Mouse (Mus musculus): Measurements from ENCODE around the gene Tmem184b. TPM values are rescaled to one million over a fixed set of nuclear protein-coding genes. Genes with fewer than 3 reads are reported as not detected.

Gene Tmem184b
- total and polyA plus RNA-seq, 2 experiments from 2014 or later = 30.3 to 41.9 TPM

DNA sequence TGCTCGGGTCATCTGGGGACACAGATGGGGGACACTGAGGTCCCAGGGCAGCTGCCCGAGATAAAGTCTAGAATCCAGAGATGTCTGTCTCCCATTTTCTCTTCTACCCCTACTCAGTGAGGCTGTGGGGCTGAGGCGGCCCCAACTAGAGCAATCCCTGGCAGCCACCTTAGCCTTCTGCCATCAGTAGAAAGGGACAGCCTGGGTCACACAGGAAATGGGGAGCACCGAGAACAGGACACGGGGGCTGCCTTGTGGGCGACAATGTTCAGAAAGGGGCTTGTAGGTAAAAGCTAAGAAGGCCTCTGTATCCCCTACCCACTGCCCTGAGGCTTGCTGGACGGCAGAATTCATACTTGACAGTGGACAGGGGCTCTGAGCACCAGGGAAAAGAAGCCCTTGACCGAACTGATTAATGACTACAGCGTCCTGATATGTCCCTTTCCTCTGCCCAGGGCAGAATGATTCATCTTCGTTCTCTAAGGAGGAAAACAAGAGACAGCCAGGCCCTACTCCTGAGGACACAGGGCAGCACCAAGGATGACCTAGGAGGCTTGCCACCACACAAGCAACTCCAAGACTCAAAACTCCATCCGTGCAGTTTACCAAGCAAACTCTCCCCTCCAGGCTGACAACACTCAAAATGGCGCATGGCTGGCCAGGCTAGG is 34.3 kb upstream of the Tmem184b start:
- no peak for TF ChIP-seq CTCF (IDR thresholded peaks at IDR 0.05; ENCODE audit: low read depth)
- Histone ChIP-seq H3K9me3 (ENCODE audit: low read length) (no peaks in the 10 kb centered on the region), H3K4me3 (ENCODE audit: low read depth, low read length) (no peak overlapping the region), H3K4me2 (ENCODE audit: low read depth) (no peak overlapping the region), H3K36me3 (ENCODE audit: insufficient read depth) (peaks cover 47% of the 10 kb centered on the region), H3K9ac (no peak overlapping the region), H3K4me1 (ENCODE audit: insufficient read depth) (peaks cover 30% of the 10 kb centered on the region), H3K27ac (ENCODE audit: low read depth, low read length) (no peak overlapping the region), H3K27me3 (ENCODE audit: insufficient read depth, low read length) (no peaks in the 10 kb centered on the region)
- WGBS = 95% methylated on average over 12 of the region's 12 CpGs
- DNase-seq (no peak), ATAC-seq (no peak)

DNA sequence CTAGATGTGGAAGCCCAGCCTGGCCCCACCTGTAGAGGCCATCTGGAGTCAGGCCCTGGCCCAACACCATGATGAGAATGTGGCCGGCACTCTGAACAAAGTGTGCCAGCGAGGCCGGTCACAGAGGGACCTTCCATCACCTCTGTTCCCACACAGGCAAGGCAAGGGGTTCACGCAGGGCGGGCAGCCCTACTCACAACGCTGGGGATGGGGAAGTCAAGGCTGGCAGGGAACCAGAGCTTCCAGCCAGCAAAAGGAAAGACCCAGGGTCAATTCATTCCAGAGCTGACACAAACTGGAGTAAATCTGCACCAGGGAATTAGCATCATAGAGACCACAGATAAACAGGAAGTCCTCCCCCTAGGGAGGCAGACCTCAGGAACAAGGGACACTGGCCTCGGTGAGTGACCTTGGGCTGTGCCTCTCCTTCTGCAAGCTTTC is 33.1 kb upstream of the Tmem184b start:
- Histone ChIP-seq H3K9me3 (ENCODE audit: low read length) (no peaks in the 10 kb centered on the region), H3K27me3 (ENCODE audit: insufficient read depth, low read length) (no peaks in the 10 kb centered on the region), H3K4me1 (ENCODE audit: insufficient read depth) (peaks cover 24% of the 10 kb centered on the region), H3K27ac (ENCODE audit: low read depth, low read length) (no peak overlapping the region), H3K4me2 (ENCODE audit: low read depth) (no peak overlapping the region), H3K36me3 (ENCODE audit: insufficient read depth) (peaks cover 58% of the 10 kb centered on the region), H3K4me3 (ENCODE audit: low read depth, low read length) (no peak overlapping the region), H3K9ac (no peak overlapping the region; the same call in 1 of the 2 replicates)
- DNase-seq (no peak), ATAC-seq (no peak)
- no peak for TF ChIP-seq CTCF (IDR thresholded peaks at IDR 0.05; ENCODE audit: low read depth)
- WGBS = 66% methylated on average over 7 of the region's 7 CpGs

- TF ChIP-seq CTCF (IDR thresholded peaks at IDR 0.05; ENCODE audit: low read depth) = no peak
- ATAC-seq (no peak), DNase-seq (no peak)
- H3K27me3 ChIP-seq (ENCODE audit: insufficient read depth, low read length) = no peaks in the 10 kb centered on the region
- H3K36me3 ChIP-seq (ENCODE audit: insufficient read depth) = peaks cover 70% of the 10 kb centered on the region
- H3K4me3 ChIP-seq (ENCODE audit: low read depth, low read length) = no peak overlapping the region
- 39% methylated on average over 7 of the region's 7 CpGs for WGBS
- peaks cover 22% of the 10 kb centered on the region for H3K4me1 ChIP-seq (ENCODE audit: insufficient read depth)
- H3K27ac ChIP-seq (ENCODE audit: low read depth, low read length) = no peak overlapping the region
- H3K9me3 ChIP-seq (ENCODE audit: low read length) = no peaks in the 10 kb centered on the region
- H3K4me2 ChIP-seq (ENCODE audit: low read depth) = no peak overlapping the region
- no peak overlapping the region for H3K9ac ChIP-seq
These were observed 31.9 kb upstream of the Tmem184b start for GRCm38 (mm10) chr15:79435191-79435671.

GRCm38 (mm10) chr15:79432892-79433291 is 29.5 kb upstream of the Tmem184b start:
- ATAC-seq (peak; percentile 51), DNase-seq (no peak)
- Histone ChIP-seq H3K4me2 (ENCODE audit: low read depth) (no peak overlapping the region), H3K9ac (no peak overlapping the region), H3K4me3 (ENCODE audit: low read depth, low read length) (no peak overlapping the region), H3K27ac (ENCODE audit: low read depth, low read length) (no peak overlapping the region), H3K9me3 (ENCODE audit: low read length) (no peaks in the 10 kb centered on the region), H3K27me3 (ENCODE audit: insufficient read depth, low read length) (no peaks in the 10 kb centered on the region), H3K36me3 (ENCODE audit: insufficient read depth) (peaks cover 83% of the 10 kb centered on the region), H3K4me1 (ENCODE audit: insufficient read depth) (peaks cover 6% of the 10 kb centered on the region; the same call in 1 of the 2 replicates)
- no peak for TF ChIP-seq CTCF (IDR thresholded peaks at IDR 0.05; ENCODE audit: low read depth)
- 51% methylated on average over 21 of the region's 21 CpGs for WGBS

GRCm38 (mm10) chr15:79432328-79432727 is 29.0 kb upstream of the Tmem184b start:
- no peak for TF ChIP-seq CTCF (IDR thresholded peaks at IDR 0.05; ENCODE audit: low read depth)
- Histone ChIP-seq H3K9me3 (ENCODE audit: low read length) (no peaks in the 10 kb centered on the region), H3K4me1 (ENCODE audit: insufficient read depth) (peaks cover 6% of the 10 kb centered on the region; the same call in 1 of the 2 replicates), H3K4me2 (ENCODE audit: low read depth) (no peak overlapping the region), H3K4me3 (ENCODE audit: low read depth, low read length) (no peak overlapping the region), H3K9ac (no peak overlapping the region), H3K36me3 (ENCODE audit: insufficient read depth) (peaks cover 83% of the 10 kb centered on the region), H3K27ac (ENCODE audit: low read depth, low read length) (no peak overlapping the region), H3K27me3 (ENCODE audit: insufficient read depth, low read length) (no peaks in the 10 kb centered on the region)
- WGBS = 93% methylated on average over 11 of the region's 11 CpGs
- ATAC-seq (no peak), DNase-seq (no peak)

GRCm38 (mm10) chr15:79431925-79432324 is 28.6 kb upstream of the Tmem184b start:
- DNase-seq = no peak
- peaks cover 81% of the 10 kb centered on the region for H3K36me3 ChIP-seq (ENCODE audit: insufficient read depth)
- ATAC-seq = no peak
- no peak overlapping the region for H3K4me3 ChIP-seq (ENCODE audit: low read depth, low read length)
- no peak for TF ChIP-seq CTCF (IDR thresholded peaks at IDR 0.05; ENCODE audit: low read depth)
- H3K27me3 ChIP-seq (ENCODE audit: insufficient read depth, low read length) = no peaks in the 10 kb centered on the region
- H3K27ac ChIP-seq (ENCODE audit: low read depth, low read length) = no peak overlapping the region
- H3K4me2 ChIP-seq (ENCODE audit: low read depth) = no peak overlapping the region
- no peak overlapping the region for H3K9ac ChIP-seq
- peaks cover 6% of the 10 kb centered on the region; the same call in 1 of the 2 replicates for H3K4me1 ChIP-seq (ENCODE audit: insufficient read depth)
- no peaks in the 10 kb centered on the region for H3K9me3 ChIP-seq (ENCODE audit: low read length)
- WGBS = 89% methylated on average over 7 of the region's 7 CpGs

GRCm38 (mm10) chr15:79430461-79431000 is 27.2 kb upstream of the Tmem184b start:
- no peak for DNase-seq
- Histone ChIP-seq H3K4me1 (ENCODE audit: insufficient read depth) (no peaks in the 10 kb centered on the region), H3K27me3 (ENCODE audit: insufficient read depth, low read length) (no peaks in the 10 kb centered on the region), H3K4me2 (ENCODE audit: low read depth) (no peak overlapping the region), H3K27ac (ENCODE audit: low read depth, low read length) (no peak overlapping the region), H3K36me3 (ENCODE audit: insufficient read depth) (peaks cover 83% of the 10 kb centered on the region), H3K9ac (no peak overlapping the region), H3K4me3 (ENCODE audit: low read depth, low read length) (no peak overlapping the region), H3K9me3 (ENCODE audit: low read length) (no peaks in the 10 kb centered on the region)
- no peak for TF ChIP-seq CTCF (IDR thresholded peaks at IDR 0.05; ENCODE audit: low read depth)
- no peak for ATAC-seq
- 80% methylated on average over 10 of the region's 10 CpGs for WGBS

Measured in forebrain, postnatal 0 days (tissue).